Mouse (Mus musculus) hindbrain, embryonic 12.5 days (tissue): Measurements from ENCODE around the gene C2cd6. TPM values are rescaled to one million over a fixed set of nuclear protein-coding genes. Genes with fewer than 3 reads are reported as not detected.

ENCODE experiments used
- ATAC-seq: fragments of 200-750 bp; cut with Nextera tagmentation; 2 replicates; pipeline ENCODE4 v1.8.0; 2017; ENCODE audit warnings: moderate TSS enrichment; ENCODE audit not compliant: low FRiP score
- H3K27ac ChIP-seq: fragments of 300-500 bp; sonication (generic); 2 replicates; pipeline ENCODE4 v1.5.1; 2016; ENCODE audit warnings: mild to moderate bottlenecking
- H3K27me3 ChIP-seq: fragments of 300-500 bp; sonication (generic); 2 replicates; pipeline ENCODE4 v1.6.1; 2016; ENCODE audit warnings: mild to moderate bottlenecking
- H3K36me3 ChIP-seq: fragments of 300-500 bp; sonication (generic); 2 replicates; pipeline ENCODE4 v1.6.1; 2016; ENCODE audit warnings: mild to moderate bottlenecking
- H3K4me1 ChIP-seq: fragments of 300-500 bp; sonication (generic); 2 replicates; pipeline ENCODE4 v1.6.1; 2016
- H3K4me2 ChIP-seq: fragments of 300-500 bp; sonication (generic); replicated peaks from 2 replicates; pipeline ENCODE4 v1.6.1; 2016; ENCODE audit warnings: mild to moderate bottlenecking
- H3K4me3 ChIP-seq: fragments of 300-500 bp; sonication (generic); 2 replicates; pipeline ENCODE4 v1.5.1; 2016; ENCODE audit warnings: mild to moderate bottlenecking
- H3K9ac ChIP-seq: fragments of 300-500 bp; sonication (generic); 2 replicates; pipeline ENCODE4 v1.6.1; 2016; ENCODE audit warnings: mild to moderate bottlenecking, moderate library complexity
- H3K9me3 ChIP-seq: fragments of 300-500 bp; sonication (generic); replicated peaks from 2 replicates; pipeline ENCODE4 v1.6.1; 2016; ENCODE audit warnings: mild to moderate bottlenecking
- WGBS: fragments of 180-500 bp; shearing (Covaris S2); methylation state at CpG from one replicate; pipeline ENCODE4 v1.1.7; 2016; 5-methylcytosine and 5-hydroxymethylcytosine counted together
- polyA plus RNA-seq: library from polyadenylated mRNA; unstranded; fragments of >200 nt; fragmentation: Nextera tagmentation; extraction: Ambion mirVana; gene quantifications from 2 replicates; pipeline ENCODE4 v1.2.1, GENCODE M21; 2016

C2cd6 gene
- not detected in 2 replicates for polyA plus RNA-seq

DNA sequence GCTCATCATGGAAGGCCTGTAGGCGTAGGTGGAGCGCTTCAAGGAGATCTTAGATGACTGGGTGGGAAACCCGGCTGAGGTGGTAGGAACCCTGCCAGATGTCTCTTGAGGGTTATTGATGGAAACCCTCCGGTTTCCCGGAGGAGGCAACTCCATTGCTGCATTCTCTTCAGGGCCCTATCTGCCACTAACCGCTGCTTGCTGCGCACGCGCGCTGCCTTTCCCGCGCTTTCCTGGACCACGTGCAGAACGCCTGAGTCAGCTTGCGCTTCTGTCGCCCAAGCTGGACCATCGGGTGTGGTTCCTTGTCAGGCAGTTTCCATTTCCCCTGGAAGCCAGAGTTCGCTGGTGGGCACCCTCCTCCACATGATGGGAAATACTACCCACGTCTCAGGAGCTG lies at the start of gene C2cd6:
Gene C2cd6 (minus strand): TSS at position 196 of the 400 bp plus-strand sequence.
- Histone ChIP-seq H3K27me3 (no peaks in the 10 kb centered on the region), H3K9me3 (peaks cover 4% of the 10 kb centered on the region; the same call in 1 of the 2 replicates), H3K4me1 (no peaks in the 10 kb centered on the region), H3K36me3 (peaks cover 6% of the 10 kb centered on the region), H3K9ac (no peak within 1 kb of the TSS), H3K4me3 (no peak within 1 kb of the TSS), H3K27ac (no peak within 1 kb of the TSS), H3K4me2 (no peak within 1 kb of the TSS)
- ATAC-seq = no peak
- WGBS = 94% methylated on average over 19 of the region's 19 CpGs

- H3K27ac ChIP-seq = no peak overlapping the region
- no peak overlapping the region for H3K4me2 ChIP-seq
- H3K4me3 ChIP-seq = no peak overlapping the region
- H3K9me3 ChIP-seq = no peaks in the 10 kb centered on the region
- no peak for ATAC-seq
- H3K4me1 ChIP-seq = no peaks in the 10 kb centered on the region
- no peak overlapping the region for H3K9ac ChIP-seq
- H3K27me3 ChIP-seq = no peaks in the 10 kb centered on the region
- H3K36me3 ChIP-seq = no peaks in the 10 kb centered on the region
These were observed 48.1 kb upstream of the C2cd6 start for GRCm38 (mm10) chr1:59142809-59143208.

DNA sequence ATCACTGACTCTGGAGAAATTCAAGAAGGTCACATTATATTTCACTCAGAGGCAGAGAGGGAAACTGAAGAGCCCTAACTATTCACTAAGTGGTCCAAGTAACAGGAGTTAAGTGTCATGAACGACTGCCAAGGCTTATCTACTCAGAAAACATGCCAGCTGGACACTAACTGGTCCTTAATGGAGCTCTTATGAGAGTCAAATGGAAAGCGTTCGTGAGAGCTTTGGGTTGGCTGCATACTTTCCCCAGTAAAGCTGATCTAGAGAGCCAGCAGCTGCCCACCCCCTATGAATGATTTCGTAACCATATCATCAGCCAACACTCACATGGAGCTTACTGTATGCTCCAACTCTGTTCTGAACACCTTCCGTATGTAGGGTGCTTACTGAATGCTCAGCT lies 39.7 kb upstream of the C2cd6 start:
- Histone ChIP-seq H3K27ac (no peak overlapping the region), H3K4me3 (no peak overlapping the region), H3K27me3 (no peaks in the 10 kb centered on the region), H3K4me1 (no peaks in the 10 kb centered on the region), H3K4me2 (no peak overlapping the region), H3K9ac (no peak overlapping the region), H3K9me3 (no peaks in the 10 kb centered on the region), H3K36me3 (no peaks in the 10 kb centered on the region)
- ATAC-seq = no peak
- WGBS = 80% methylated on average over 5 of the region's 5 CpGs

DNA sequence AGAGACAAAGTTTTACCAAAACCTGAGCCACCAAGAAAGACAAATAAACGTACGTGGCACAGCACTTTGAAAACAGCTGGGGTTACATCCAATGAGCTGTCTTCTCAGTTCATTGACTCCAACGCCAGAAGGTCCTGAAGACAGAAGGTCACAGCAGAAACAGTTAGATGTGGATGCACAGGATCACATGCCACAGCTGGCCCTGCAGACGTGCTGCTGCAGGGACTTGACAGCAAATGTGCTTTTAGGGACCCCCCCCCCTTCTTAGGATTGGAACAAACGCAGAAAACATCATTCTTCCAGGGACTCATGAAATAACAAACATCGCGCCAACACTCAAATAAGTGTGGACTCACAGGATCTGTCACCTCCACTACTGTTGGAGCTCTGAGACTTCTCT lies 34.2 kb upstream of the C2cd6 start:
- H3K9me3 ChIP-seq = no peaks in the 10 kb centered on the region
- H3K4me3 ChIP-seq = no peak overlapping the region
- H3K27ac ChIP-seq = no peak overlapping the region
- H3K4me1 ChIP-seq = no peaks in the 10 kb centered on the region
- 76% methylated on average over 7 of the region's 7 CpGs for WGBS
- H3K4me2 ChIP-seq = no peak overlapping the region
- no peaks in the 10 kb centered on the region for H3K36me3 ChIP-seq
- no peak for ATAC-seq
- no peaks in the 10 kb centered on the region for H3K27me3 ChIP-seq
- H3K9ac ChIP-seq = no peak overlapping the region

GRCm38 (mm10) chr1:59125558-59125957 lies 30.9 kb upstream of the C2cd6 start:
- ATAC-seq = no peak
- 80% methylated on average over 5 of the region's 5 CpGs for WGBS
- H3K4me3 ChIP-seq = no peak overlapping the region
- no peaks in the 10 kb centered on the region for H3K27me3 ChIP-seq
- H3K36me3 ChIP-seq = no peaks in the 10 kb centered on the region
- H3K4me2 ChIP-seq = no peak overlapping the region
- no peak overlapping the region for H3K9ac ChIP-seq
- H3K4me1 ChIP-seq = peaks cover 4% of the 10 kb centered on the region; the same call in 1 of the 2 replicates
- no peak overlapping the region for H3K27ac ChIP-seq
- no peaks in the 10 kb centered on the region for H3K9me3 ChIP-seq

- under 1% methylated on average over 74 of the region's 74 CpGs for WGBS
- H3K36me3 ChIP-seq = peaks cover 6% of the 10 kb centered on the region
- peak within 1 kb of the TSS; percentile 54 for H3K4me3 ChIP-seq
- peak within 1 kb of the TSS; percentile 90 for H3K9ac ChIP-seq
- H3K4me1 ChIP-seq = peaks cover 9% of the 10 kb centered on the region; the same call in 1 of the 2 replicates
- peak; percentile 99 for ATAC-seq
- peak within 1 kb of the TSS; percentile 93 for H3K27ac ChIP-seq
- H3K9me3 ChIP-seq = no peaks in the 10 kb centered on the region
- H3K4me2 ChIP-seq = peak within 1 kb of the TSS; percentile 89
- no peaks in the 10 kb centered on the region for H3K27me3 ChIP-seq
These were observed 25.2 kb upstream of the C2cd6 start, which contains the start of gene Tmem237 for GRCm38 (mm10) chr1:59119720-59120457. TSS of gene Tmem237 (minus strand) at chr1:59120408.

DNA sequence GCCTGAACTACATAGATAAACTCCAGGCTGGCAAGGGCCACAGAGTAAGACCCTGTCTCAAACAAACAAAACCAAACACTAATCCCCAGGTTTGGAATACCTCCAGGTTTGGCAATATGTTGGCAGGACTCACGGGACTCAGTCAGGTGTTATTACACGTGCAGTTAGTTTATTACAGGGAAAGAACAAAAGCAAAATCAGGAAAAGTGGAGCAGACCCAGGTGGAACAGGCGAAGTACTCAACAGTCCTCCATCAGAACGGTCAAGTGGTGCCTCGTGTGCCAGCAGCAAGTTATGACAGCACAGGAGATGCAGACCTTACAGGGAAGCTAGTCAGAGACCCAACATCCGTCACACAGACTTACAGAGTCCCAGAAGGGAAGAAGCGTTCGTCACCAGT lies 15.8 kb upstream of the C2cd6 start:
- ATAC-seq = no peak
- Histone ChIP-seq H3K36me3 (peaks cover 53% of the 10 kb centered on the region), H3K9me3 (no peaks in the 10 kb centered on the region), H3K9ac (no peak overlapping the region), H3K27me3 (no peaks in the 10 kb centered on the region), H3K4me2 (no peak overlapping the region), H3K27ac (no peak overlapping the region), H3K4me1 (no peaks in the 10 kb centered on the region), H3K4me3 (no peak overlapping the region)
- 82% methylated on average over 8 of the region's 8 CpGs for WGBS

- peaks cover 43% of the 10 kb centered on the region for H3K36me3 ChIP-seq
These were observed 7.4 kb upstream of the C2cd6 start for GRCm38 (mm10) chr1:59102071-59102470.

DNA sequence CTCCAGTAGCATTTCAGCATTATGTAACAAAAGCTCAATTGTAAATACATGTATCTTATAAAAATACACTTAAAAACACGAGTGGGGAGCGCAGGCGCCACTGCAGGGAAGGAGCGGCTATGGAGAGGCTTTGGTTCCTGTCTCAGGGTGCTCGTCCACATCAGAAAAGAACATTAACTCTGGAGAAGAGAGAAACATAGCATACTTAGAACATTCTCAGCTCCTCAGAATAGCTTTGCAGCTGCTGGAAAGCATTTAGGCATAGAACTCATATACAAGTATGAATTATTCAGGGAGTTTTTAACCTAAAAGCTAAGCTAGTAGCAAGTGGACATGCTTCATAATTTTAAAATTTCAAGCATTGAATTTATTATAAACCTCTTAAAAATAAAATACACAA lies 6.3 kb upstream of the C2cd6 start:
- H3K27ac ChIP-seq = no peak overlapping the region
- WGBS = 91% methylated on average over 5 of the region's 5 CpGs

More at GRCm38 (mm10) chr1:59102071-59102470, 7.4 kb upstream of the C2cd6 start:
- Histone ChIP-seq H3K4me3 (no peak overlapping the region), H3K9me3 (no peaks in the 10 kb centered on the region), H3K9ac (no peak overlapping the region), H3K27me3 (no peaks in the 10 kb centered on the region), H3K4me1 (no peaks in the 10 kb centered on the region), H3K27ac (no peak overlapping the region), H3K4me2 (no peak overlapping the region)
- no peak for ATAC-seq
- 95% methylated on average over 6 of the region's 6 CpGs for WGBS

GRCm38 (mm10) chr1:59070867-59071266 lies 23.8 kb downstream of the C2cd6 start:
- WGBS = 41% methylated on average over 3 of the region's 3 CpGs
- Histone ChIP-seq H3K27me3 (no peaks in the 10 kb centered on the region), H3K9ac (no peak overlapping the region), H3K4me1 (no peaks in the 10 kb centered on the region), H3K9me3 (no peaks in the 10 kb centered on the region), H3K36me3 (no peaks in the 10 kb centered on the region), H3K27ac (no peak overlapping the region), H3K4me2 (no peak overlapping the region), H3K4me3 (no peak overlapping the region)
- no peak for ATAC-seq

More for the DNA sequence above, 6.3 kb upstream of the C2cd6 start:
- ATAC-seq = no peak
- Histone ChIP-seq H3K9ac (no peak overlapping the region), H3K27me3 (no peaks in the 10 kb centered on the region), H3K4me2 (no peak overlapping the region), H3K4me3 (no peak overlapping the region), H3K36me3 (peaks cover 39% of the 10 kb centered on the region), H3K4me1 (no peaks in the 10 kb centered on the region), H3K9me3 (no peaks in the 10 kb centered on the region)

GRCm38 (mm10) chr1:59067976-59068375 lies 26.7 kb downstream of the C2cd6 start:
- H3K4me2 ChIP-seq = no peak overlapping the region
- no peak for ATAC-seq
- H3K36me3 ChIP-seq = no peaks in the 10 kb centered on the region
- no peak overlapping the region for H3K27ac ChIP-seq
- WGBS = 15% methylated on average over 3 of the region's 3 CpGs
- H3K9ac ChIP-seq = no peak overlapping the region
- no peaks in the 10 kb centered on the region for H3K9me3 ChIP-seq
- H3K27me3 ChIP-seq = no peaks in the 10 kb centered on the region
- H3K4me3 ChIP-seq = no peak overlapping the region
- no peaks in the 10 kb centered on the region for H3K4me1 ChIP-seq

DNA sequence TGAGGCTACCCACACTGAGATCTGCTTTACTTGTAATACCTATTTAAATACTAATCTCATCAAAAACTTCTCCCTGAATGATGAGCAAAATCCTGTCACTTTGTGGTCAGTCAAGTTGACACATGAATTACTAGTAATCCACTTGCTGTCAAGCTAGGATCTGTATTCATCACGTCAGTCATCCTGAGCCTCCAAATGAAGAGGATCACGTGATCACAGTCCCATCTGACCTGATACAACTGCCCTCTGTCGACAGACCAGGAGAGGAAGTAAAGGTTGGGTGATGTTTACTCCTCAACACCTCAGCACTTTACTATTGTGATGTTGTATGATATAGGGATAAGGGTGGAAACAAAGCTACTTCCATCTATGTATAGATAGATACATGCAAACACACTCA lies 31.0 kb downstream of the C2cd6 start:
- Histone ChIP-seq H3K27me3 (no peaks in the 10 kb centered on the region), H3K4me3 (no peak overlapping the region), H3K36me3 (no peaks in the 10 kb centered on the region), H3K27ac (no peak overlapping the region), H3K4me1 (no peaks in the 10 kb centered on the region), H3K9ac (no peak overlapping the region), H3K4me2 (no peak overlapping the region), H3K9me3 (no peaks in the 10 kb centered on the region)
- no peak for ATAC-seq
- WGBS = 69% methylated on average over 3 of the region's 3 CpGs

DNA sequence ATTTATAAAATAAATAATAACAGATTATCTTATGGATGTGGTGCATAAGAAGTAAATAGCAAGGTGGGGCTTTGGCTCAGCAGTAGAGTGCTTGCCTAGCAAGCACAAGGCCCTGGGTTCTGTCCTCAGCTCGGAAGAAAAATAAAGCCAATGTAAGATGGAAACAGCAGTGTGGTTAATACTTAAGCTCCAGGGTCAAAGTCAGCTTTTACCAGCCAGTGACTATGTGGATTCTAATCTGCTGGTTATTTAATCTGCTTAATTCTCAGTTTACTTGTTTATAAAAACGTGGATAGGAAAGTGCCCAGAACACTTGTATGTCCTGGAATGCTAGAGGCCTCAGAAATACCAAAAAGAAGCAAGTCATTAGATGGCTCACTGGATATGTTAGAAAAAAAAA lies 37.7 kb downstream of the C2cd6 start:
- H3K27ac ChIP-seq = no peak overlapping the region
- H3K36me3 ChIP-seq = no peaks in the 10 kb centered on the region
- H3K9ac ChIP-seq = no peak overlapping the region
- ATAC-seq = no peak
- no peaks in the 10 kb centered on the region for H3K9me3 ChIP-seq
- WGBS = 75% methylated on average over 2 of the region's 2 CpGs
- H3K4me1 ChIP-seq = no peaks in the 10 kb centered on the region
- H3K27me3 ChIP-seq = no peaks in the 10 kb centered on the region
- no peak overlapping the region for H3K4me3 ChIP-seq
- no peak overlapping the region for H3K4me2 ChIP-seq
